Mouse (Mus musculus) c-Kit-negative CD71-positive TER-119-positive erythroid progenitor cells, embryonic 14.5 days (primary cell): ENCODE data around the gene Rgs19.

Source experiments
- DNase-seq: peaks from one replicate; pipeline ENCODE4 v3.0.0-alpha.2; 2013; ENCODE audit warnings: low read depth, low spot score

The Rgs19 gene

DNA sequence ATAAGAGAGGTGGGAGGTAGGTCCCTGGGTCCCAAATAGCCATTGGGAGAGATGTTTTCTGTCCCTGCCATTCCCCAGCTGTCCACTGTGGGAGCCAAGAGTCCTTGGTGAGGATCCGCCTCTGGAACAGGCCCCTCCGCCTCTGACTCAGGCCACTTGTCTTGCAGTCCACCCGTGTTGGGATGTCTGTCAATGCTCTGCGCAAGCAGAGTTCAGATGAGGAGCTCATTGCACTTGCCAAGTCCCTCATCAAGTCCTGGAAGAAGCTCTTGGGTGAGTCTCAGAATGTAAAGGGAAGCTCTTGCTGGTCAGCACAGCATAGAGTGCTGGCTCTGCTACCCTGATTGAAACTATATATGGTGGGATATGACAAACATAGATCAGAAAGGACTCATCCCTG is 10.4 kb downstream of the Rgs19 start:
- DNase-seq = no peak

DNA sequence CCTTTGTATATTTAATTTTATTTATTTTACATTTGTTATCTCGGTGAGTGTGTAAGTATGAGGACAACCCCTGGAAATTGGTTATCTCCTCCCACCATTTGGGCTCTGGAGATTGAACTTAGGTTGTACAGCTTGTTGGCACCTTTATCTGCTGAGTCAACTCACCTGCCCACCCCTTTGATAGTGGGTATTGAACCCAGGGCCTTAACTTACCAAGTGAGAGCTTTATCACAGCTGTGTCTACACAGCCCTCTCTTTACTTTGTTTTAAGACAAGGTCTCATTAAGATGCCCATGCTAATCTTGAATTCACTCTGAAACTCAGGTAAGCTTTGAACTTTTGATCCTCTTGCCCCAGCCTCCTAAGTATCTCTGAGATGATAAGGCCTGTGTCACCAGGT is 11.8 kb downstream of the Rgs19 start:
- DNase-seq = no peak

DNA sequence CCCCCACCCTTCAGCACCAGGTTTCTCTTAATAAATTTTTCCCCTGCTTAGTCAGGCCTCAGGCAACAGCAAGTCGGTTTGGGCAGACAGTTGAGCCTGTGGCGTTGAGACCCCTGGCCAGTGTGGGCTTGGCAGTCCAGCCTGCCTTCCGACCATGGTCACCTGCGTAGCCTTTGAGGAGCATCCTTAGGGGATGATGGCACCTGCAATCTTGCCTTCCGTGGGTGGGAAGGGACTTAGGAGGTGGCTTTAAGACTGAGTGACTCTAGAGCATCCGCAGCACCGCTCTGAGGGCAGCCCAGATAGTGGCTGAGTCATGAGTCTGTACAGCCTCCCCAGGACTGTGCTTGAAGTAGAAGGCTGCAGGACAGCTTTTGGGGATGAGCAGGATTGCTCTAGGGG is 13.1 kb downstream of the Rgs19 start:
- DNase-seq = no peak

- no peak for DNase-seq
Observed at GRCm38 (mm10) chr2:181679951-181680715, 13.6 kb downstream of the Rgs19 start, which contains the start of gene Tcea2. TSS of gene Tcea2 (plus strand) at chr2:181680310.

DNA sequence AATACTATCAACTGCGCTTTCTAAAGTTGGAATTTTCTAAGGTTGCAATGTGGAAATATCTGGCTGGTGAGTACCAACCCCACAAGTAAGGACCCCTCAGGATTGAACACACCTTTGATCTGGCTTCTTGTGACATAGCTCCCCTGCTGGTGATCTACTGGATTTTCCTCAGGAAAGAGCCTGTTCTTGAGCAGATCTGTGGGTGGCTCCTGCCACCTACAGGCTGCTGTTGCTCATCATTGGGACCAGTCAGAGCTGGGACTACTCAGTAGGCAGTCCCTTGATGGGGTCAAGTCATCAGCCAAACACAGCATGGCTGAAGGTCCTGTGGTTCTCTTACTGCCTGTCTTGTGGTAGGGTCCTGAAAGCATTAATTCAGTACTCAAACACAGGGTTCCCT is 15.0 kb downstream of the Rgs19 start:
- DNase-seq = no peak

GRCm38 (mm10) chr2:181677755-181678098 is 16.1 kb downstream of the Rgs19 start:
- no peak for DNase-seq

DNA sequence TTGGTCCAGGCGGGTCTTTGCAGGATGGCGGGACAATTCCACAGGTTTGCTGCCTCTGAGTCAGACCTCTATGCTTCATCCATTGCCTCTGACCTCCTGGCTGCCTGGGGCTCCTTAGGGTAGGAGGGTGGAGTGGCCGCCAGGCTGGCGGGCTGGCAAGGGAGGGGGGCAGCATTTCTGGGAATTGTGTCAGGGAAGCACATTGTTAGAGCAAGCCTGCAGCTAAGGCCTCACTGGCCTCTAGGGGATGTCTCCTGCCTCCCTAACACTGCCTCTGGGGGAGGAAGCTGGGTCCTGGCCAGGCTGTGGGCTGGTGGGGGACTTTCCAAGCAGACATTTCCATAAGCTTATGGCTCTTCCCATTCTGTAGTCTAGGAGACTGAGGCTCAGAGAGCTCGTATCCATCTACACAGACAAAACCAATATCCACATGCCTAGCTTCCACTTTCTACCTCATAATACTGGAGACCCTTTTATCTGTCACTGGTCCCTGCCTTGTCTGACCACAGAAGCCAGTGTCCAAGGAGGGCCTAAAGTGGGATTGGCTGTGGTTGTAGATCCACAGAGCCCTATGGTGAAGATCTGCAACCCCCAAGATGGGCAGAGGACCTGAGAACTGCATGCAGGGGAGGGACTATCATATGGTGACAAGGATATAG is 16.6 kb downstream of the Rgs19 start:
- DNase-seq = no peak

DNA sequence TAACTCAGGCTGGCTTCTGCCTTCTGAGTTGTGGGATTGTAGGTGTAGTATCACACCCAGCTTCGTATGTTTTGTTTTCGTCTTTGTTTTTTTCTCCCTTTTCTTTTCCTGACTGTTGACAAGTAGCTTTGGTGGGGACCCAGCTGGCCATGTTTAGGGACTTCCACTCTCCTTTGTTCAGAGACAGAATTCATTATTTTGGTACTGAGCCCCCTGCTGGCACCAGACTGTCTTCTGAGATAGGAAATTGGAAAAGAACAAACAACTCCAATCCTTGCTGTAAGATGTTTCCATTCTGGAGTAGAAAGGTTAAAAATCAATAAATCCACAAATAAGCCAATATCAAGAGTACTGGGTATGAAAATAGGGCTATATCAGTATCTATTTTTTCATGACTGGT is 17.4 kb downstream of the Rgs19 start:
- DNase-seq = no peak

GRCm38 (mm10) chr2:181675454-181675853 is 18.3 kb downstream of the Rgs19 start:
- no peak for DNase-seq

DNA sequence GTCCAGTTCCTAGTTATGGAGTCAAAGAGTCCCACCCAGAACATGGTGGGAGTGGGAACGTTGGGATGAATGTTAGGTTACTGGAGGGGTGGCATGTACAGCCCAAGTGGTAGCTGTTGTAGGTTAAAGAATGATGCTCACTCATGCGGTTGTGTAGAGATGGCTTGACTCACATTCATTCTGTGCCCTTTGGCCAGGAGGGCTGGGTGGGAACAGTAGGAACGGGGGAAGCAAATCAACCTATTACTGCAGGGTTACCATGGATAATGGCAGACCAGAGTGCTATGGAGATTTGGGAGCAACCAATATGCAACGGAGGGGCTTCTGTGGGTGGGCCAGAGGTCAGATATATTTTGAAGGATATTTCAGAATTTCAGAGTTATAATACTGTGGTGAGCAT is 18.8 kb downstream of the Rgs19 start:
- no peak for DNase-seq

DNA sequence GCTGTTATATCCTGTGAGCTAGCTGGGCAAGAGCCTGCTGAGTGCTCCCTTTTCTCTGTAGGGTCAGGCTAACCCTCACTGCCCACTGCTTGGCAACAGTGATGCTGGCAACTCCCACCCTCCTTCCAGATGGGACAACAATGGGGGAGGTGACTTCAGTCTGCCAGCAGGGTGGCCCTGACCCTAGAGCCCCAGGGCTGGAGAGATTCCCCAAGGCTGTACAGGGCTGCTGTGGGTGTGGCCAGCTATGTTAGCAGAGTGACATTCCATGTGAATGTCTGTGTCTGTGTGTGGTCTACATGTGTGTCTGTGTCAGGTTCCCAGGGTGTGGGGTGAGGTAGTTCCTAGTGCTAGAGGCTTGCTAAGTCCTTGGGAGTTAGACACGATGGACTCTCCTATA is 20.3 kb downstream of the Rgs19 start:
- DNase-seq = no peak

DNA sequence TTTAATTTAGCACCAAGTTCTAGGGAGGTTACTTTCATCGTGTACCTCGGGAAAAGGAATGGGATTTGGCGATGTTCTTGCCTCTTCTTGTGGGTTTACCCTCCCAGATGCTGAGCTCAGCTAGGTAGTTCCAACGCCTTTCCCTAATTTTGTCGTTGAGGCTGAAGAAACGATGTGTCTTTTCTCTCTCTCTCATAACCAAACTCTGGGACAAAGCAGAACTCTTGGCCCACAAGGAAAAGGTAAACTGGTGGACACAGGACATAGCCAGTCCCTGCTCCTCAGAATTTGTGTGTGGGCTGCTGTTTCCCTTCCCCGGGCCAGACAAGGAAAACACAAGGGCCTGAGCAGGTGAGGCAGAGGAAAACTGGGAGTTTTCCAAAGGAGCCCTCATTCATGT is 21.8 kb downstream of the Rgs19 start:
- DNase-seq = no peak

DNA sequence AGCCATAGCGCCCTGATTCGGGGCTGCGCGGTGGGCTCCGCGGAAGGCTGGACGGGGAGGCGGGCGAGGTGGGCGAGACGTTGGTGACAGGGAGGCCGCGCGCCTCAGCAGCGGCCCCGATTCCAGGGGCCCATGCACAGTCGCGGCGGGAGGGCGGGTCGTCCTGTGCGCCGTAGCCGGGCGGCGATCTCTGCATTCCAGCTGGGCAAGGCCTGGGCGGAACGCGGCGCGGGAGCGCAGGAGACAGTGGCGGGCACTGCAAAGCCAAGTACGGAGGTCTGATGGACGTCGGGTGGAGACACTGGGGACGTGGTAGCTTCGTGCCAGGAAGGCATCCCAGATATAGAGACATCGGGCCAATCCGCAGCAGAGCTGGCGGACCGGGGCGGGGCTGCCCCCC is 22.5 kb downstream of the Rgs19 start, which contains the start of gene Sox18:
TSS of gene Sox18 (minus strand) at position 315 of the 400 bp plus-strand sequence.
- no peak for DNase-seq

DNA sequence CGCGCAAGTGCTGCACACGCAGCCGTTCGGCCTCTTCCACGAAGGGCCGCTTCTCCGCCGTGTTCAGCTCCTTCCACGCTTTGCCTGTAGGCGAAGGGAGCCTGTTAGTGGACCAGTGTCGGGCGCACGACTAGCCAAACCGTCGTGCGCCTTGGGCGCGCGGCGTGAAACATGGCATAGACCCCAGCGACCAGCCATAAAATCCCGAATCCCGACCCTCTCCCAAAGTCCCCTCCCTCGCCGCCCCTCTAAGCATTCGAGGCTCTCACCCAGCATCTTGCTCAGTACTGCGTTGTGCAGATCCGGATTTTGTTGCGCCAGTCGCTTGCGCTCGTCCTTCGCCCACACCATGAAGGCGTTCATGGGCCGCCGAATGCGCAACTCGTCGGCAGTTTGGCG is 22.9 kb downstream of the Rgs19 start:
- no peak for DNase-seq

DNA sequence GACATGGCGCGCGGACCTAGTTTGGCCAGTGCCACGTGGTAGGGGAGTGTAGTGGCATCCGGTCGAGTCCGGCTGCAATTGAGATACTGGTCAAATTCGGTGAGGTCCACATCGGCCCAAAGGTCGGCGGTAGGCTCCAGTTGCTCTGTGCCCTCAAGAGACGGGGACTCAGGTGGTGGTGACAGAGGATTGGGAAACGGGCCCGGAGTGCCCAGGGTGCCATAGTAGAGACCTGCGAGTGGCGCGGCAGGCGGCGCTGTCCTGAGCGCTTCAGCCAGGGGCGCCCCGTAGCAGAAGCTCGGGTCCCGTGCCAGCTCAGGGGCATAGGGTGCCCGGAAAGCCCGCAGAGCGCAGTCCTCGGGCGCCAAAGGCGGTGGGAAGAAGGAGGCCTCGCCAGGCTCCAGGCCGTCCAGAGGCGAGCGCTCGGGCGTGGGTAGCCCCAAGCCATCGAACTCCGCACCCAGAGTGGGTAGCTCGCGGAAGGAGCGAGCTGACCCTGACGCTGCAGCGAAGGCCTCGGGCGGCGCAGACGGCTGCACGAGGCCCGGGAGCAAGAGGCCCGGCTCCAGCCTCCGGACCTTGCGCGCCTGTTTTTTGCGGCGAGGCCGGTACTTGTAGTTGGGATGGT is 23.4 kb downstream of the Rgs19 start:
- no peak for DNase-seq

DNA sequence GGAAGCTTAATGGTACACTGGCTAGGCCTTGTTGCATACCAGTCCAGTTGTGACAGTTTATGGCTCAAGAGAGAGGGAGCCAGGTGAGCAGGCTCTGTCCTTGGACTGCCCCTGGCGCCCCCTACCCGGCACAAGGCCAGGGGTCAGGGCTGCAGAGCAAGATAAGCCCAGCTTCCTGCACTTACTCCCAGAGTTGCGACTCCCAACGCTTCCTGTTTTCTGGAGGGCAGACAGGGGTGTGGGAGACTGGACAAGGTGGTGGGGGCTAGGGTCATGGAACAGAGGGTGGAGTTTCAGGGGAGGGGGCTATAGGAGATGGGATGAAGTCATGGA is 30.5 kb downstream of the Rgs19 start:
- no peak for DNase-seq

- no peak for DNase-seq
Observed at GRCm38 (mm10) chr2:181662620-181663297, 31.0 kb downstream of the Rgs19 start.

- no peak for DNase-seq
Observed at GRCm38 (mm10) chr2:181659609-181660055, 34.1 kb downstream of the Rgs19 start.

DNA sequence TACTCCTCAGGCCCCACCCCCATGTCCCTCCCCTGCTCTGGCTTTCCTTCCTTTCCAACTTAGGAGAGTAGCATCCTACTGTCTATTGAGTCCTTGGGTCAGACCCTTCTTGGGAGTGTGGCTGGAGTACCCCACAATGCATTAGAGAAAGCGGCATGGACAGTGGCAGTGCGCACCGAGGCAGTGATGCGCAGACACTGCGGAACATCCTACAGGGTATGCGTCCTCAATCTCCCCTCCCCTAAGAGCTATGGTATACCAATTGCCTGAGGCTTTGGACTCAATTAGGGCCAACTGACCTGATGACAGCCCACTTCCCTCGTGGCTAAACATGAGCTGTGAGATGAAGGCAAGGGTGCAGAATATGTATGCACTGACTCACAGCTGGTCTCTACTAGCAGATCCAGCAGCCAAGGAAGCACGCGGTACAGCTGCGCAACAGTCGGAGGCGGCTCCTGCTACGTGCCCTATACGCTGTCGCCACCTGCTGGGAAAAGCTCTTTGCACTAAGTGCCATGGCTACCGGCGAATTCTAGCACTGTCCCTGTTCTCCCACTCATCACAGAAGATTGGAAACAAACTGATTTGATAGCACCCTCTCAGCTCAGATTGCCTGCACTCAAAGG is 34.7 kb downstream of the Rgs19 start:
- no peak for DNase-seq

DNA sequence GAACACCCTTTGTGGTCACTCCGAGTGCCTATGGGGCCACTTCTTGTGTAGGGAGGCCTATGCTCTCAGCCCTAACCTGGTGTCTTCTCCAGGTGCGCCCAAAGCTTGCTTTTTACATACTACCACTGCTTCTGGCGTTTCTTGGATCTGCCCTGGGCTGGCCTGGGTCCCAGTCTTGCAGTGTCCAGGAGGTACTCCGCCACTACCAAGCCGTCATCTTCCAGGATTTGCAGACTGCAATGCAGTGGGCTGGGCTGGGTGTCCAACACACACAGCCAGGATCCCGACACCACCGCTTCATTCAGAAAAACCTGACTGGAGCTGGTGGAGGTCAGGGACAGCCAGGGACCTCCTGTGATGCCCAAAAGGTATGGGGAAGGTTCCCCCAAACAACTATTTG is 35.2 kb downstream of the Rgs19 start:
- no peak for DNase-seq

DNA sequence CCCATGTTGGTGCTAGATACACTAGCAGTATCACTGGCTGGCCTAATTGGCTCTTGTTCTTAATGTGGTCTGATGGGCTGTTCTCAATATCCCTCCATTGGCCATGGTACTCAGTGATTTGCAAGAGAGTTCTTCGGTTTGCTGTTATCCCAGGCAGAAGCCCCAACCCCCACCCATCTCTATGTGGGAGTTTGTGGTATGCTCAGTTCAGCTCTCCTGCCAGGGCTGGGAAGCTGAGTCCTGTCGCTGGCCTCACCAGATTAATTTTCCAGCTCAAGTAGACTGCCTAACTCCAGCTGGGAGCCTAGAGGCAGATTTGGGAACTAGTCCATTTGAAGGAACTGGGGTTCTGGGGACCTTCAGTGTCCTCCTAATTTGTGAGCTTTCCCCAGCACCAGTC is 36.3 kb downstream of the Rgs19 start:
- DNase-seq = no peak

DNA sequence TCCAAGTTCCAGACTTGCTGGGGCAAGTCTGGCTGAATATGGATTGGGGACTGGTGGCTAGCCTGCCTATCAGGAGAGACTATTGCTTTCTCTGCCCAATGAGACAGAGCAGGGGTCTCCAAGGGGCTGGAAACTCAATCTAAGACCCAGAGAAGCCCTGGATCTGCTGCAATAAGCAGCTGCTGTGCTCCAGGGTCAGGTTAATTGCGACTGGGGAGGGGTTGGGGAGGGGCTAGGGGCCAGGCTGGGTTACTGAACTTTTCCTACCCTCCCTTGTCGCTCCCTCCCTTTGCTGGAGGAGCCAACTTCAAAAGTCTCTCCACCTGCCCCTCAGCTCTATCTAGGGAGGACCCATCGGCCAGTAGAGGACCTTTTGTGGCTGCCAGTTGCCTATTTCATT is 37.0 kb downstream of the Rgs19 start, which contains the start of gene Gm29797:
TSS of gene Gm29797 (plus strand) at position 301 of the 400 bp plus-strand sequence.
- no peak for DNase-seq
